Mouse (Mus musculus): ENCODE measurements around the gene Il17rb. TPM values are rescaled to one million over a fixed set of nuclear protein-coding genes. Genes with fewer than 3 reads are reported as not detected.

Il17rb gene
- polyA plus RNA-seq, 1 experiment from 2014 or later, result 1.1 TPM

GRCm38 (mm10) chr14:30011886-30012560 is 3.3 kb upstream of the Il17rb start:
- Histone ChIP-seq H3K4me3 (no peak overlapping the region), H3K27me3 (peaks cover 37% of the 10 kb centered on the region), H3K36me3 (no peaks in the 10 kb centered on the region), H3K9me3 (no peaks in the 10 kb centered on the region), H3K4me1 (peaks cover 30% of the 10 kb centered on the region), H3K4me2 (replicated peaks) (no peak overlapping the region), H3K9ac (no peak overlapping the region), H3K27ac (peak overlapping the region; percentile 72)
- ATAC-seq (ENCODE audit: low FRiP score, low read depth), result no peak
- WGBS, result 71% methylated on average over 10 of the region's 10 CpGs

GRCm38 (mm10) chr14:30009864-30010560 is 1.3 kb upstream of the Il17rb start:
- H3K4me2 ChIP-seq (replicated peaks), result peak overlapping the region; percentile 90; the same call in 1 of the 2 replicates
- H3K27me3 ChIP-seq, result peaks cover 37% of the 10 kb centered on the region
- H3K4me3 ChIP-seq, result no peak overlapping the region
- no peak for ATAC-seq (ENCODE audit: low FRiP score, low read depth)
- H3K27ac ChIP-seq, result no peak overlapping the region
- H3K9me3 ChIP-seq, result no peaks in the 10 kb centered on the region
- no peaks in the 10 kb centered on the region for H3K36me3 ChIP-seq
- H3K9ac ChIP-seq, result no peak overlapping the region
- WGBS, result 73% methylated on average over 10 of the region's 10 CpGs
- peaks cover 30% of the 10 kb centered on the region for H3K4me1 ChIP-seq

GRCm38 (mm10) chr14:29999475-29999811 is 9.3 kb downstream of the Il17rb start:
- no peak for ATAC-seq (ENCODE audit: low FRiP score, low read depth)
- H3K27me3 ChIP-seq, result no peaks in the 10 kb centered on the region
- 91% methylated on average over 3 of the region's 3 CpGs for WGBS

GRCm38 (mm10) chr14:29998747-29999474 is 9.8 kb downstream of the Il17rb start:
- no peak overlapping the region; the same call in 1 of the 2 replicates for H3K27ac ChIP-seq
- no peaks in the 10 kb centered on the region for H3K27me3 ChIP-seq
- ATAC-seq (ENCODE audit: low FRiP score, low read depth), result no peak
- WGBS, result 84% methylated on average over 13 of the region's 13 CpGs
- no peak overlapping the region for H3K9ac ChIP-seq
- no peaks in the 10 kb centered on the region for H3K9me3 ChIP-seq
- no peak overlapping the region for H3K4me3 ChIP-seq
- H3K36me3 ChIP-seq, result peaks cover 38% of the 10 kb centered on the region
- H3K4me1 ChIP-seq, result no peaks in the 10 kb centered on the region
- H3K4me2 ChIP-seq (replicated peaks), result no peak overlapping the region

More at GRCm38 (mm10) chr14:29999475-29999811, 9.3 kb downstream of the Il17rb start:
- Histone ChIP-seq H3K4me2 (replicated peaks) (no peak overlapping the region), H3K4me1 (no peaks in the 10 kb centered on the region), H3K36me3 (peaks cover 33% of the 10 kb centered on the region), H3K9ac (no peak overlapping the region), H3K4me3 (no peak overlapping the region), H3K9me3 (no peaks in the 10 kb centered on the region), H3K27ac (no peak overlapping the region)

- ATAC-seq (ENCODE audit: low FRiP score, low read depth), result no peak
- Histone ChIP-seq H3K4me3 (no peak overlapping the region), H3K36me3 (peaks cover 54% of the 10 kb centered on the region), H3K27ac (no peak overlapping the region), H3K4me2 (replicated peaks) (no peak overlapping the region), H3K9ac (no peak overlapping the region), H3K9me3 (no peaks in the 10 kb centered on the region), H3K4me1 (no peaks in the 10 kb centered on the region), H3K27me3 (no peaks in the 10 kb centered on the region)
These were observed 11.4 kb downstream of the Il17rb start for GRCm38 (mm10) chr14:29997345-29997744.

- Histone ChIP-seq H3K4me1 (no peaks in the 10 kb centered on the region), H3K4me2 (replicated peaks) (no peak overlapping the region), H3K27me3 (no peaks in the 10 kb centered on the region), H3K36me3 (peaks cover 65% of the 10 kb centered on the region), H3K9ac (no peak overlapping the region), H3K4me3 (no peak overlapping the region), H3K9me3 (no peaks in the 10 kb centered on the region), H3K27ac (no peak overlapping the region)
- no peak for ATAC-seq (ENCODE audit: low FRiP score, low read depth)
- 90% methylated on average over 11 of the region's 11 CpGs for whole genome bisulfite sequencing
These were observed 12.5 kb downstream of the Il17rb start for GRCm38 (mm10) chr14:29996000-29996751.

GRCm38 (mm10) chr14:29994976-29995375 is 13.7 kb downstream of the Il17rb start:
- no peak for ATAC-seq (ENCODE audit: low FRiP score, low read depth)
- 27% methylated on average over 4 of the region's 4 CpGs for whole genome bisulfite sequencing
- Histone ChIP-seq H3K27ac (no peak overlapping the region), H3K36me3 (peaks cover 77% of the 10 kb centered on the region), H3K9ac (no peak overlapping the region), H3K4me1 (no peaks in the 10 kb centered on the region), H3K9me3 (no peaks in the 10 kb centered on the region), H3K4me2 (replicated peaks) (no peak overlapping the region), H3K4me3 (no peak overlapping the region), H3K27me3 (no peaks in the 10 kb centered on the region)

GRCm38 (mm10) chr14:29988337-29988736 is 20.4 kb downstream of the Il17rb start:
- no peaks in the 10 kb centered on the region for H3K4me1 ChIP-seq
- no peak overlapping the region for H3K9ac ChIP-seq
- no peak for ATAC-seq (ENCODE audit: low FRiP score, low read depth)
- WGBS, result 89% methylated on average over 4 of the region's 4 CpGs
- H3K27ac ChIP-seq, result no peak overlapping the region
- H3K27me3 ChIP-seq, result no peaks in the 10 kb centered on the region
- peaks cover 100% of the 10 kb centered on the region for H3K36me3 ChIP-seq
- no peak overlapping the region for H3K4me3 ChIP-seq
- H3K9me3 ChIP-seq, result no peaks in the 10 kb centered on the region
- H3K4me2 ChIP-seq (replicated peaks), result no peak overlapping the region

GRCm38 (mm10) chr14:29987739-29988138 is 21.0 kb downstream of the Il17rb start:
- Histone ChIP-seq H3K36me3 (peaks cover 100% of the 10 kb centered on the region), H3K4me1 (no peaks in the 10 kb centered on the region), H3K9me3 (no peaks in the 10 kb centered on the region), H3K4me2 (replicated peaks) (no peak overlapping the region), H3K9ac (no peak overlapping the region), H3K27me3 (no peaks in the 10 kb centered on the region), H3K4me3 (no peak overlapping the region), H3K27ac (no peak overlapping the region)
- no peak for ATAC-seq (ENCODE audit: low FRiP score, low read depth)
- 93% methylated on average over 9 of the region's 9 CpGs for WGBS

- no peaks in the 10 kb centered on the region for H3K27me3 ChIP-seq
- ATAC-seq (ENCODE audit: low FRiP score, low read depth), result no peak
- WGBS, result 94% methylated on average over 6 of the region's 6 CpGs
- no peak overlapping the region for H3K9ac ChIP-seq
- H3K4me2 ChIP-seq (replicated peaks), result no peak overlapping the region
- no peak overlapping the region for H3K4me3 ChIP-seq
- no peaks in the 10 kb centered on the region for H3K9me3 ChIP-seq
- no peak overlapping the region for H3K27ac ChIP-seq
- H3K4me1 ChIP-seq, result no peaks in the 10 kb centered on the region
- peaks cover 100% of the 10 kb centered on the region for H3K36me3 ChIP-seq
These were observed 21.4 kb downstream of the Il17rb start for GRCm38 (mm10) chr14:29987276-29987675.

GRCm38 (mm10) chr14:29986096-29986495 is 22.6 kb downstream of the Il17rb start:
- WGBS, result 91% methylated on average over 4 of the region's 4 CpGs
- H3K36me3 ChIP-seq, result peaks cover 100% of the 10 kb centered on the region
- H3K4me1 ChIP-seq, result no peaks in the 10 kb centered on the region
- H3K9ac ChIP-seq, result no peak overlapping the region
- no peak for ATAC-seq (ENCODE audit: low FRiP score, low read depth)
- H3K27ac ChIP-seq, result no peak overlapping the region
- H3K4me3 ChIP-seq, result no peak overlapping the region
- no peaks in the 10 kb centered on the region for H3K27me3 ChIP-seq
- H3K4me2 ChIP-seq (replicated peaks), result no peak overlapping the region
- no peaks in the 10 kb centered on the region for H3K9me3 ChIP-seq

Measured in limb, embryonic 13.5 days (tissue).